Mouse (Mus musculus): ENCODE data around the gene Pax1. TPM values are rescaled to one million over a fixed set of nuclear protein-coding genes. Genes with fewer than 3 reads are reported as not detected.

Gene Pax1
- polyA plus RNA-seq, 1 experiment from 2014 or later, result not detected

DNA sequence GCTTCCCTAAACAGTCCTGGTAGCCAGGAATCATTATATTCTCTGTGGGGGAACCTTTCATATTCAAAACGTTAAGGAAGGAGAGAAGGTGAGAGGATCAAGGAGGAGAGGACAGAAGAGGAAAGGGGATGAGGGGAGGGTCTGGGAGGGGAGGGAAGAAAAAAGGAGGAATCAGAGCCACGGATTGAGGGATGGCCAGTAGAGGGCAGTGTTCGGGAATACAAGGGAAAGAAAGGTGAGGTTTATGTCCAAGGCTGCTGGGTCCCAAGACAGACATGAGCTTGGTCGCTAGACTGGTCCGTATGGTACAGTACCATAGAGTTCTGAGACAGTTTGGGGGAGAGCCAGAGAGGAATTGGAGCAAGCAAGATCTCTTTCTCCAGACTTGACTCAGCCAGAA lies 71.4 kb downstream of the Pax1 start:
- Histone ChIP-seq H3K4me3 (ENCODE audit: low read depth, low read length) (no peak overlapping the region), H3K9ac (ENCODE audit: low read length) (no peak overlapping the region), H3K27me3 (replicated peaks; ENCODE audit: control insufficient read depth, insufficient read depth, low read length) (no peaks in the 10 kb centered on the region), H3K27ac (ENCODE audit: low read depth) (no peak overlapping the region), H3K36me3 (ENCODE audit: control insufficient read depth, insufficient read depth, low read length) (no peaks in the 10 kb centered on the region), H3K4me2 (ENCODE audit: low read length) (no peak overlapping the region), H3K9me3 (ENCODE audit: control insufficient read depth, low read length) (no peaks in the 10 kb centered on the region), H3K4me1 (replicated peaks; ENCODE audit: control insufficient read depth, insufficient read depth, low read length) (no peaks in the 10 kb centered on the region)
- ATAC-seq (replicated peaks; ENCODE audit: low FRiP score, low TSS enrichment, low read depth) (no peak), DNase-seq (ENCODE audit: low spot score) (peak; percentile 57)
- 21% methylated on average over 5 of the region's 5 CpGs for WGBS

Other genes with a start within 250 kb of the Pax1 start
- gene Nkx2-2, start 167.7 kb upstream of the Pax1 start, polyA plus RNA-seq (2014; fragmentation: Nextera tagmentation; extraction: Ambion mirVana), result 1.7 and 2.9 TPM in 2 replicates

All from intestine, embryonic 14.5 days (tissue).